Mouse (Mus musculus) left cerebral cortex, adult 2 months (tissue): ENCODE measurements at regions not wholly inside any gene's neighbourhood (a gene's known extent, or its start where the extent isn't known, plus 50 kb on each side); places are given as distances from the start of the nearest gene placed in this dataset.
A peak's percentile ranks its signal among the peaks of the same experiment; 100 is the strongest.

Experiments used
- DNase-seq, 2 experiments: peaks; one replicate each; pipeline ENCODE4 v3.0.0; 2021 to 2022; ENCODE audit warnings: low spot score in 2 of 2, mixed read lengths in 1 of 2; ENCODE audit errors: extremely low spot score in 1 of 2
- H3K27ac ChIP-seq: fragments of 200-600 bp; 2 replicates; pipeline ENCODE4 v1.8.1; 2022
- H3K4me3 ChIP-seq: fragments of 200-600 bp; 2 replicates; pipeline ENCODE4 v1.8.1; 2022
- CTCF ChIP-seq: fragments of 200-600 bp; IDR thresholded peaks from 2 replicates; pipeline ENCODE4 v1.8.1; 2022; ENCODE audit warnings: antibody characterized with exemption, mild to moderate bottlenecking, moderate library complexity
- intact Hi-C: fragments of 180-260 bp; cut with DNase I; formaldehyde crosslinking; loops from one replicate; pipeline ENCODE4 v1.15.1; 2025

- intact Hi-C loops: no loop called here
- no peak for DNase-seq
- Histone ChIP-seq H3K27ac (no peak overlapping the region), H3K4me3 (peak overlapping the region; percentile 21)
- no peak for TF ChIP-seq CTCF
Observed at GRCm38 (mm10) chr13:78445891-78446725, 246.6 kb upstream of the Nr2f1 start.

GRCm38 (mm10) chr13:78444691-78445349 lies 245.3 kb upstream of the Nr2f1 start:
- H3K4me3 ChIP-seq: no peak overlapping the region
- intact Hi-C loops: no loop called here
- H3K27ac ChIP-seq: no peak overlapping the region
- TF ChIP-seq CTCF: no peak
- DNase-seq: no peak

- Histone ChIP-seq H3K4me3 (no peak overlapping the region), H3K27ac (peak overlapping the region; percentile 65; the same call in 1 of the 2 replicates)
- DNase-seq: no peak
- intact Hi-C loops: loop anchor here (5.0 kb wide), 3 partner anchors 149 to 229 kb away; no protein-coding TSS in a partner anchor
- TF ChIP-seq CTCF: no peak
Observed at GRCm38 (mm10) chr13:78428469-78428868, 228.9 kb upstream of the Nr2f1 start.

DNA sequence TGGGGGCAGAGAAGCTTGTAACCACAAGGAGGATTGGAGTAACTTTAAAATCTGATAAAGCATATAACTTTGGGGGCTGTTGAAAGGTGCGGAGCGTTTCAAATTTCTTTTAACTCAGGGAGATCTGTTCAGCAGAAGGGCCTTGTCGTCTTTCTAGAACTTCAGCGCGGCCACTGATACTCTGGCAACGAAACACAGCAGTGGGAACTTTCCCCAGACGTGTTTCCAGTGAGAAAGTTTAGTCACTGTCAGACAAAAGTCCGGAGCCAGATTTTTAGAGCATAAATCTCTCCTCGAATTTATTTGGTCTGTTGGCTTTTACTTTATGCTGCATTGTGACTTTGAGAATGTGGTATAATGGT lies 228.5 kb upstream of the Nr2f1 start:
- no peak for DNase-seq
- intact Hi-C loops: loop anchor here (5.0 kb wide), 3 partner anchors 149 to 229 kb away; no protein-coding TSS in a partner anchor
- peak overlapping the region; percentile 65; the same call in 1 of the 2 replicates for H3K27ac ChIP-seq

GRCm38 (mm10) chr13:78427141-78428083 lies 227.9 kb upstream of the Nr2f1 start:
- no peak for TF ChIP-seq CTCF
- Histone ChIP-seq H3K27ac (peak overlapping the region; percentile 65), H3K4me3 (peak overlapping the region; percentile 39)
- intact Hi-C loops: loop anchor here (5.0 kb wide), 3 partner anchors 150 to 230 kb away; no protein-coding TSS in a partner anchor
- peak; percentile 30 to 33 for DNase-seq

More for the DNA sequence above, 228.5 kb upstream of the Nr2f1 start:
- H3K4me3 ChIP-seq: peak overlapping the region; percentile 39; the same call in 1 of the 2 replicates
- no peak for TF ChIP-seq CTCF

GRCm38 (mm10) chr13:78426306-78426921 lies 226.9 kb upstream of the Nr2f1 start:
- H3K27ac ChIP-seq: peak overlapping the region; percentile 65; the same call in 1 of the 2 replicates
- intact Hi-C loops: loop anchor here (5.0 kb wide), 3 partner anchors 151 to 231 kb away; no protein-coding TSS in a partner anchor
- no peak overlapping the region; the same call in 1 of the 2 replicates for H3K4me3 ChIP-seq
- no peak for TF ChIP-seq CTCF
- no peak for DNase-seq

DNA sequence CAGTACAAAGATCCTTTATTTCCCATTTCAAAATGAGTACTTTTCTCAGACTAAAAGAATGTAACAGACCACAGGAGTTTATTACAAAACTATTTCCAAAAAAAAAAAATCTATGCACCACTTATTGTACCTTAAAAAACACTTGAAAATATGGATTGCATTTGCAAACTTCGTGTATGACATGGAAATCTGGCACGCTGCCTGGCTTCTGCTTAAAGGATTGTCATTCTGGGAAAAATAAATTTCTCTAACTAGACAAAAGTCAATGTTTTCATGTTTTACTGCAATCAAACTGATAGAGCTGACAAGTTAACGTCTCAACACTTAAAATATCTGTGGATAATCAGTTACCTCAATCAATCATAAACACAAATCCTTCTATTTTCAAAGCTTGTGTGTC lies 205.5 kb upstream of the Nr2f1 start:
- Histone ChIP-seq H3K27ac (no peak overlapping the region), H3K4me3 (no peak overlapping the region)
- TF ChIP-seq CTCF: no peak
- no peak for DNase-seq
- intact Hi-C loops: no loop called here

GRCm38 (mm10) chr13:78383761-78384160 lies 184.2 kb upstream of the Nr2f1 start:
- Histone ChIP-seq H3K4me3 (no peak overlapping the region), H3K27ac (no peak overlapping the region)
- no peak for DNase-seq
- TF ChIP-seq CTCF: no peak
- intact Hi-C loops: no loop called here

GRCm38 (mm10) chr13:78361236-78361635 lies 161.7 kb upstream of the Nr2f1 start:
- TF ChIP-seq CTCF: no peak
- DNase-seq: no peak
- intact Hi-C loops: no loop called here

GRCm38 (mm10) chr13:78348830-78349229 lies 149.3 kb upstream of the Nr2f1 start:
- intact Hi-C loops: no loop called here
- Histone ChIP-seq H3K4me3 (no peak overlapping the region), H3K27ac (no peak overlapping the region)
- no peak for TF ChIP-seq CTCF
- no peak for DNase-seq

More at GRCm38 (mm10) chr13:78361236-78361635, 161.7 kb upstream of the Nr2f1 start:
- H3K27ac ChIP-seq: no peak overlapping the region
- no peak overlapping the region for H3K4me3 ChIP-seq
